Mouse (Mus musculus): ENCODE results near the gene Macrod1.

The Macrod1 gene

GRCm38 (mm10) chr19:7195900-7196728 is 139.5 kb downstream of the Macrod1 start:
- peak; percentile 34 for DNase-seq (ENCODE audit: low read depth, low spot score)

DNA sequence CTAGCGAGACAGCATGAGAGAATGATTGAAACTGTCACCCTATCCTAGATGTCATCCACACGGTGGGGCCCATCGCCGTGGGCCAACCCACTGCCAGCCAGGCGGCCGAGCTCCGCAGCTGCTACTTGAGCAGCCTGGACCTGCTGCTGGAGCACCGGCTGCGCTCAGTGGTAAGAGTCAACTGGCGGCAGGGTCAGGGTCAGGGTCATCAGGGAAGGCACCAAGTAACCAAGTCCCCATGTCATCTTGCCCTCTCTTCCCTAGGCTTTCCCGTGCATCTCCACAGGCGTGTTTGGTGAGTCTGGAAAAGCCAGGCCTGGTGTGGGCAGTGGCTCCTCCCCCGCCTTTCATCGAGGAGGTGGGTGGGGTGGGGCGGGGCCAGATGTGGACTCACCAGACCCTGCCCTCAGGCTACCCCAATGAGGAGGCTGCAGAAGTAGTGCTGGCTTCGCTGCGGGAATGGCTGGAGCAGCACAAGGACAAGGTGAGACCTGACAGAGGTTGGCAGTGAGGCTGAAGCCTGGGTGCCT is 140.2 kb downstream of the Macrod1 start:
- DNase-seq (ENCODE audit: low read depth, low spot score): no peak

- DNase-seq (ENCODE audit: low read depth, low spot score): no peak
These were observed 140.8 kb downstream of the Macrod1 start for GRCm38 (mm10) chr19:7197445-7197844.

GRCm38 (mm10) chr19:7199089-7199488 is 142.5 kb downstream of the Macrod1 start:
- no peak for DNase-seq (ENCODE audit: low read depth, low spot score)

- no peak for DNase-seq (ENCODE audit: low read depth, low spot score)
These were observed 143.8 kb downstream of the Macrod1 start for GRCm38 (mm10) chr19:7200427-7200826.

- no peak for DNase-seq (ENCODE audit: low read depth, low spot score)
These were observed 148.3 kb downstream of the Macrod1 start for GRCm38 (mm10) chr19:7204898-7205297.

GRCm38 (mm10) chr19:7205326-7205725 is 148.7 kb downstream of the Macrod1 start:
- DNase-seq (ENCODE audit: low read depth, low spot score): no peak

GRCm38 (mm10) chr19:7205753-7206736 is 149.4 kb downstream of the Macrod1 start, which contains the start of gene Otub1:
Gene Otub1, minus strand, starts transcription at chr19:7206316.
- DNase-seq (ENCODE audit: low read depth, low spot score): peak; percentile 95

- no peak for DNase-seq (ENCODE audit: low read depth, low spot score)
These were observed 153.5 kb downstream of the Macrod1 start for GRCm38 (mm10) chr19:7209907-7210646.

GRCm38 (mm10) chr19:7212216-7212615 is 155.6 kb downstream of the Macrod1 start:
- DNase-seq (ENCODE audit: low read depth, low spot score): no peak

DNA sequence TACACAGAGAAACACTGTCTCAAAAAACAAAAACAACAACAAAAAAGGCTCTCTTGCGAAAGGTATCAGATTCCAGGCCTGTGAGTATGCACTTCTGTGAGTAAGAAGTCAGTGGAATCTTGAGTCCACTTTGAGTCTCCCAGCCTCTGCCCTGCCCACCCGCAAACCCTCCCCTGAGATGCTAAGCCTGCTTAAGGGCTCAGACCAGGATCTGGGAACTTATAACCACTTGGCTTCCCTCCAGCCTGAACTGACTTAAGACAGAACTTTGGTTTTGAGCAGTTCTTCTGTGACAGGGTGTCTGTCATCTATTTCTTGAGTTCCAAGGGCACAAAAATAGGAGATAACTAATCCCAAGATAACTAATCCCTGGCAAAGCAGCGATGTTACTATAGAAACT is 156.4 kb downstream of the Macrod1 start:
- no peak for DNase-seq (ENCODE audit: low read depth, low spot score)

DNA sequence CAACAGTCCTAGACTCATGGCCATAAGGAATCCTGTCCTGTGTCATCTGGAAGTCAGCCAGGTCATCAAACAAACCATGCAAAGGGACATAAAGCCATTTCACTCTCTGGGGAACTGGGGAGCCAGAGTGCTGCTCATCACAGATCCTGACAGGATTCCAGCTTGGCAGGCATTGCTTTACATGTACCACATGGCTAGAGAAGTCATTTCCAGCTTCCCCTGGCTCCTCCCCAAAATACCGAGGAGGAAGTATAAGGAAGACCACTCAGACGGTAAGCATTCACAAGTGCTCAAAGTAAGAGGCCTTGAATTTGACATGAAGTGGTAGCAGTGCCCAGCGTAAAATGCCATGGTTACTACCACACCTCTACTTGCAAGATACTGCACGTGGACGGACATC is 157.9 kb downstream of the Macrod1 start:
- no peak for DNase-seq (ENCODE audit: low read depth, low spot score)

- DNase-seq (ENCODE audit: low read depth, low spot score): peak; percentile 96
These were observed 160.7 kb downstream of the Macrod1 start, which contains the start of gene Cox8a for GRCm38 (mm10) chr19:7217162-7217925. Gene Cox8a, minus strand, starts transcription at chr19:7217616.

DNA sequence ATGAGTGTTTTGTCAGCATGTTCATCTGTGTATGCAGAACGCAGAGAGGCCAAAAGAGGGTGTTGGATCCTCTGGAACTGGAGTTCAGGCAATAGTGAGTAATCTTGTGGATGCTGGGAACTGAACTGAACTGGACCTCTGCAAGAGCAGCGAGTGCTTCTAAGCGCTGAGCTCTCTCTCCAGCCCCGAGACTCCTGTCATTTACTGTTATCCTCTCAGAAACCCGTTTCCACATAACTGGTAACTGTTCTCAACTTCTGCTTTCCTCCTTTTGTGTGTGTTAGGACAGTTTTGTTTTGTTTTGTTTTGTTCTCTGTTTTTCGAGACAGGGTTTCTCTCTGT is 161.3 kb downstream of the Macrod1 start:
- no peak for DNase-seq (ENCODE audit: low read depth, low spot score)

- DNase-seq (ENCODE audit: low read depth, low spot score): no peak
These were observed 162.1 kb downstream of the Macrod1 start for GRCm38 (mm10) chr19:7218753-7219152.

DNA sequence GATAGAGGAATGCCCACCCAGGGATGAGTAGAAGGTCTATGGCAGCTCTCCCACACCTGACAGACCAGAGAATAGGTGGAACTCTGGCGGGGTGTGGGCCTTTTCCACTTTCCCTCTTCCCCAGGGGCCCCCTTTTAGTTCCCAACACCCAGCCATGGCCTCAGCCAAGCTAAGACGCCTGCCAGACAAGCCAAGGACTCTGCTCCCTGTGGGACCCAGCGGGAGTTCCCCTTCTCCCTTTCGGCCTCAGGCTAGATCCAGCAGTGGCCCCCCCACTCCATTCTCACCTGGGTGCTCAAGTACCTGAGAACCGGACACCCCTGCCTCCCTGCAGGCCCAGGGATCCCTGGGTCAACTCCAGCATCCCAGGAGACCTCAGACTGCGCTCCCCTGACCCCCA is 165.6 kb downstream of the Macrod1 start:
- no peak for DNase-seq (ENCODE audit: low read depth, low spot score)

GRCm38 (mm10) chr19:7223488-7223887 is 166.9 kb downstream of the Macrod1 start:
- no peak for DNase-seq (ENCODE audit: low read depth, low spot score)

DNA sequence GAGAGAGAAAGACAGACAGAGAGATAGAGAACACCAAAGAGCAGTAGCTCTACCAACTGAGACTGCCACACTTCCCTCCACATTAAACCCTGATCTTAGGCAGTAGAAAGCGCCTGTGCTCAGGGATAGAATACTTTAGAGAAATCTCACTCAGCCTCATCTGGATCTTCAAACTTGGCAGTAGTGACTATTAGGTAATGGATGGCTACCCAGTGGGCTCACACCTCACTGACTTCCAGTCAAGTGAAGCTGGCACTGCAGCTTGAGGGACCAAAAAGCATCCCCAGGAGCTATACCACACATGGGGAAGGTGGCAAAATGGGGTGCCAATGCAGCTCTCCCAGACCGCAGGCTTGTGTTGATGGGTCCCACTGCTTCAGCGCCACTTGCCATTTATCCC is 167.6 kb downstream of the Macrod1 start:
- DNase-seq (ENCODE audit: low read depth, low spot score): no peak

DNA sequence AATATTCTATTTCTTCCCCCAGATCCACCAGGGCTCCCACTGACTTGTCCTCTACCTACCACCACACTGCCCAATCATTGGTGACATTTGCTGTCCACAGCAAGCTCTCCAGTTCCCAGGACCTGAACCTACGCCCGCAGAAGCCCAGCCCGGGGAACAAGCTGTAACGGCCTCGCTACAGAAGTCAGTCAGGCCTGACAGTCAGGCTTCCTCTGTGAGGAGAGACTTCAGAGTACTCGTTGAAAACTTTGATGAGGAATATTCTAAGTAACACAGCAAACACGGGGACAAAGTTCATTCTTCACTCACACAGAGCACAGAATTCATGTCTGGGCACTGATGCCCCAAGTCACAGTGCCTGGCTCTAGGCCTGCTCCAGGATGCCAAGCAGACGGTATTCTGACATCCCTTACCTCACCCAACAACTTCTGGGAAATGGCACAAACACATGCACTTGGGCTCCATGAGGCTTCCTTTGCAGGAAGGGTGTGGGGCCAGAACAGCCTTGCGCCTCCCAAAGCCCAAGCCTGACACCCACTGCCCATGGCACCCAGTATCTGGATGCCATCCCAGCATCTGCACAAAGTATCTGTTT is 168.6 kb downstream of the Macrod1 start:
- no peak for DNase-seq (ENCODE audit: low read depth, low spot score)

DNA sequence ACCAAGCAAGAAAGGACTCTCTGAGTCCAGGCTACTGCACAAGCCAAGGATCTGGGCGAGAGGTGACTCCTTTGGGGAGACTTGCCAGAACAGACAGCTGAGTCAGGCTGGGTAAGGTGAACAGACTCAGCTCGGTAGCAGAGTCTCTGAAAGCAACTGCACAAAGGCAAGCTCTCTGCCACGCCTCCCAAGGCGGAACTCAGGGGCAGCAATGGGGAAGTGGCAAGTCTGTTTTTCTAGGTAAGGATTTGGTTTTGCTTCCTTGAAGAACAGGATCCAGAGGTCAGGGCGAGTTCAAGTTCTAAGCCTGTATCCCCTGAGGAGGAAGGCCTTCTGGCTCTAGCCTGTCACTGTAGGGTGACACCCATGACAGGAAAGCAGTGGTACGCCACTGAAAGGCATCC is 169.9 kb downstream of the Macrod1 start:
- DNase-seq (ENCODE audit: low read depth, low spot score): no peak
